Mouse (Mus musculus): ENCODE results near the gene Sned1. TPM values are rescaled to one million over a fixed set of nuclear protein-coding genes. Genes with fewer than 3 reads are reported as not detected.

Sned1 gene
- polyA plus RNA-seq, 1 experiment from 2014 or later, result 30.1 TPM

- WGBS, result 75% methylated on average over 3 of the region's 3 CpGs
- H3K4me3 ChIP-seq (ENCODE audit: low read depth, low read length), result no peak overlapping the region
- peaks cover 83% of the 10 kb centered on the region for H3K36me3 ChIP-seq (ENCODE audit: insufficient read depth)
- H3K4me1 ChIP-seq (ENCODE audit: insufficient read depth), result no peaks in the 10 kb centered on the region
- ATAC-seq (ENCODE audit: insufficient read depth), result peak; percentile 25; the same call in 1 of the 2 replicates
- peak; percentile 15 for DNase-seq
- no peak for TF ChIP-seq CTCF (IDR thresholded peaks at IDR 0.05; ENCODE audit: low read depth)
- H3K27me3 ChIP-seq (ENCODE audit: insufficient read depth, low read length), result no peaks in the 10 kb centered on the region
- no peak overlapping the region for H3K9ac ChIP-seq
- no peak overlapping the region for H3K27ac ChIP-seq (ENCODE audit: low read depth)
- no peaks in the 10 kb centered on the region for H3K9me3 ChIP-seq (ENCODE audit: low read depth, low read length)
- no peak overlapping the region for H3K4me2 ChIP-seq
Measured at GRCm38 (mm10) chr1:93300578-93300977, 64.9 kb downstream of the Sned1 start.

- peak within 1 kb of the TSS; percentile 85 for H3K4me3 ChIP-seq (ENCODE audit: low read depth, low read length)
- H3K4me1 ChIP-seq (ENCODE audit: insufficient read depth), result no peaks in the 10 kb centered on the region
- H3K27me3 ChIP-seq (ENCODE audit: insufficient read depth, low read length), result no peaks in the 10 kb centered on the region
- H3K36me3 ChIP-seq (ENCODE audit: insufficient read depth), result peaks cover 51% of the 10 kb centered on the region
- no peak within 1 kb of the TSS for H3K27ac ChIP-seq (ENCODE audit: low read depth)
- H3K9me3 ChIP-seq (ENCODE audit: low read depth, low read length), result no peaks in the 10 kb centered on the region
- peak; percentile 92 for ATAC-seq (ENCODE audit: insufficient read depth)
- 7% methylated on average over 36 of the region's 36 CpGs for WGBS
- DNase-seq, result peak; percentile 91
- no peak for TF ChIP-seq CTCF (IDR thresholded peaks at IDR 0.05; ENCODE audit: low read depth)
- H3K4me2 ChIP-seq, result peak within 1 kb of the TSS; percentile 81
- peak within 1 kb of the TSS; percentile 79 for H3K9ac ChIP-seq
Measured at GRCm38 (mm10) chr1:93305581-93306337, 70.1 kb downstream of the Sned1 start, which contains the start of gene Mterf4. TSS of gene Mterf4 (minus strand) at chr1:93305915.

- no peak for TF ChIP-seq CTCF (IDR thresholded peaks at IDR 0.05; ENCODE audit: low read depth)
- Histone ChIP-seq H3K9ac (no peak overlapping the region), H3K36me3 (ENCODE audit: insufficient read depth) (peaks cover 80% of the 10 kb centered on the region), H3K4me3 (ENCODE audit: low read depth, low read length) (no peak overlapping the region), H3K9me3 (ENCODE audit: low read depth, low read length) (no peaks in the 10 kb centered on the region), H3K4me1 (ENCODE audit: insufficient read depth) (no peaks in the 10 kb centered on the region), H3K27me3 (ENCODE audit: insufficient read depth, low read length) (no peaks in the 10 kb centered on the region), H3K27ac (ENCODE audit: low read depth) (no peak overlapping the region), H3K4me2 (no peak overlapping the region)
- no peak for ATAC-seq (ENCODE audit: insufficient read depth)
- no peak for DNase-seq
- WGBS, result 88% methylated on average over 6 of the region's 6 CpGs
Measured at GRCm38 (mm10) chr1:93323973-93324372, 88.3 kb downstream of the Sned1 start.

GRCm38 (mm10) chr1:93326446-93326845, 90.8 kb downstream of the Sned1 start:
- no peak for TF ChIP-seq CTCF (IDR thresholded peaks at IDR 0.05; ENCODE audit: low read depth)
- Histone ChIP-seq H3K27ac (ENCODE audit: low read depth) (no peak overlapping the region), H3K9ac (no peak overlapping the region), H3K4me2 (no peak overlapping the region), H3K36me3 (ENCODE audit: insufficient read depth) (peaks cover 66% of the 10 kb centered on the region), H3K27me3 (ENCODE audit: insufficient read depth, low read length) (no peaks in the 10 kb centered on the region), H3K4me3 (ENCODE audit: low read depth, low read length) (no peak overlapping the region), H3K9me3 (ENCODE audit: low read depth, low read length) (no peaks in the 10 kb centered on the region), H3K4me1 (ENCODE audit: insufficient read depth) (no peaks in the 10 kb centered on the region)
- DNase-seq (no peak), ATAC-seq (ENCODE audit: insufficient read depth) (no peak)
- 80% methylated on average over 3 of the region's 3 CpGs for WGBS

- H3K4me3 ChIP-seq (ENCODE audit: low read depth, low read length), result no peak overlapping the region
Measured at GRCm38 (mm10) chr1:93334621-93335020, 99.0 kb downstream of the Sned1 start.

GRCm38 (mm10) chr1:93342648-93343503, 107.2 kb downstream of the Sned1 start, which contains the start of the genes Ppp1r7 and Pask:
TSS of gene Ppp1r7 (plus strand) at chr1:93342854.
TSS of gene Pask (minus strand) at chr1:93343482.
- no peaks in the 10 kb centered on the region for H3K9me3 ChIP-seq (ENCODE audit: low read depth, low read length)
- peaks cover 13% of the 10 kb centered on the region for H3K36me3 ChIP-seq (ENCODE audit: insufficient read depth)
- peak; percentile 96 for ATAC-seq (ENCODE audit: insufficient read depth)
- H3K27me3 ChIP-seq (ENCODE audit: insufficient read depth, low read length), result no peaks in the 10 kb centered on the region
- no peaks in the 10 kb centered on the region for H3K4me1 ChIP-seq (ENCODE audit: insufficient read depth)
- peak within 1 kb of the TSS; percentile 83 for H3K4me2 ChIP-seq
- no peak for TF ChIP-seq CTCF (IDR thresholded peaks at IDR 0.05; ENCODE audit: low read depth)
- peak within 1 kb of the TSS; percentile 91 for H3K4me3 ChIP-seq (ENCODE audit: low read depth, low read length)
- peak; percentile 99 for DNase-seq
- under 1% methylated on average over 63 of the region's 63 CpGs for WGBS
- H3K9ac ChIP-seq, result peak within 1 kb of the TSS; percentile 76
- peak within 1 kb of the TSS; percentile 75 for H3K27ac ChIP-seq (ENCODE audit: low read depth)

More at GRCm38 (mm10) chr1:93334621-93335020, 99.0 kb downstream of the Sned1 start:
- no peak for TF ChIP-seq CTCF (IDR thresholded peaks at IDR 0.05; ENCODE audit: low read depth)
- DNase-seq, result no peak
- Histone ChIP-seq H3K27me3 (ENCODE audit: insufficient read depth, low read length) (no peaks in the 10 kb centered on the region), H3K9me3 (ENCODE audit: low read depth, low read length) (no peaks in the 10 kb centered on the region), H3K36me3 (ENCODE audit: insufficient read depth) (peaks cover 56% of the 10 kb centered on the region), H3K27ac (ENCODE audit: low read depth) (no peak overlapping the region), H3K9ac (no peak overlapping the region), H3K4me1 (ENCODE audit: insufficient read depth) (no peaks in the 10 kb centered on the region), H3K4me2 (no peak overlapping the region)
- WGBS, result 82% methylated on average over 2 of the region's 2 CpGs
- ATAC-seq (ENCODE audit: insufficient read depth), result no peak

All from lung, embryonic 14.5 days (tissue).